Mouse (Mus musculus) hindlimb bud, embryonic 11.5 days (tissue): ENCODE measurements around the gene Tmem253.
"Not testable (repeated sequence)": the region's sequence is repeated elsewhere in the genome, so short reads cannot be mapped to it uniquely, and the experiment has no call there.

Source experiments
- DNase-seq: peaks from one replicate; pipeline ENCODE4 v3.0.0-alpha.2; 2012; ENCODE audit warnings: low read depth, low spot score; ENCODE audit errors: extremely low spot score

Tmem253 gene

DNA sequence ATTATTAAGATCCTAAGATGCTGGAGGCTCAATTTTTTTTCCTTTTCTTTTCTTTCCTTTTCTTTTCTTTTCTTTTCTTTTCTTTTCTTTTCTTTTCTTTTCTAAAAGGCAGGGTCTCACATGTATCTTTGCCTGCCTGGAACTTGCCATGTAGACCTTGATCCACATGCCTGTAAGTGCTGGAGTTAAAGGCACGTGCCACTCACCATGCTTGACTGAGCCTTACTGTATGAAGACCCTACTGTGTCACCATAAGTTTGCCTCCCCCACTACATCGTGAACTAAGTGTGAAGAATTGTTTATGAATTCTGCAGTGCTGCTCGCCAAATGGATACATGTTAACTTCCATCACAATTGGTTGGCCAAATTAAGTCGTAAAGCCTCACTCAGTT is 5.7 kb downstream of the Tmem253 start:
- DNase-seq = no peak

DNA sequence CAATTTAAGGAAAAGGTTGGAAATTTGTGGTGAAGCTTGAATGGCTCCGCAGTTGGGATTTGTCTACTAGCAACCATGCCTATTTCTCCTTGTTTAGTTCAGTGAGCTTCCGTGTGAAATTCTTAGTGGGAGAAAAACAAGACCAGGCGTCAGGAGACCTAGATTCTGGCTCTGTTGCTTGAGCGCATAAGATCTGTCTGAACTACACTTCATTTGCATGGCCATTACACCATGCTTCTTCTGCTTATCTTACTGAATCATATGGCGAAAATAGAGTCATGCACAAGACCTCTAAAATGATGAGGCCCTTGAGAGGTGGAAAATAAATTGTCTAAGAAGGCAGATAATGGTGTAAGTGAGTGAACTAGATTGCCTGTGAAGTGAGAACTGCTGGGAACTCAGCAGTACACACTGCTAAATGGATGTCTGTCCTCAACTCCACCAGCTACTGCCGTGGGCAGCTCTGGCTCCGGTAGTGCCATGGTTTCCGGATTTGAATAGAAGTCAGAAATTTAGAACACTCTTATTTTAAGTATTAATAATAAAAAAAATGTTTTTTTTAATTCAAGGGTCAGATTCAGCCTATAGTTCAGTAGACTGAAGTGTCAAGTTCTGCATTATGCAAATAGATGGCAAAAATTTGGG is 6.2 kb downstream of the Tmem253 start:
- DNase-seq = no peak

DNA sequence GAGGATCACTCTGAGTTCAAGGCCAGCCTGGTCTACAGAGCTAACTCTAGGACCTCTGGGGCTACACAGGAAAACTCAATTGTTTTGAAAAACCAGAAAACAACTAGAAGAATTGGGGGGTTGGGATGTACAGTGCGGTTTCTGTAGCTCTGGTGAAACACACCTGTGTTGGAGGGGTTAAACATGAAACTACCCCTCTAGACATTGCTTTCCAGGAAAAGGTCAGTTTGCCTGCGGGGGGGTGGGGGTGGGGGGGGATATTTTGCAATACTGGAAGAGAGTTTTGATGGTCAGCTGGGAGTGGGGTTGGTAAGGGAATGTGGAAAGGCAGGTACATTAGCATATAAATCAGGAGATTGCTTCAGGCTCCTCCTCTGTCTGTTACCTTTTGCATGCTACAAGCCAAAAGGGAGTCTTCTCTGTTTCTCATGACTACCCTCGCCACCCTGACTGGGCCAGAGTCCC is 6.8 kb downstream of the Tmem253 start:
- no peak for DNase-seq

DNA sequence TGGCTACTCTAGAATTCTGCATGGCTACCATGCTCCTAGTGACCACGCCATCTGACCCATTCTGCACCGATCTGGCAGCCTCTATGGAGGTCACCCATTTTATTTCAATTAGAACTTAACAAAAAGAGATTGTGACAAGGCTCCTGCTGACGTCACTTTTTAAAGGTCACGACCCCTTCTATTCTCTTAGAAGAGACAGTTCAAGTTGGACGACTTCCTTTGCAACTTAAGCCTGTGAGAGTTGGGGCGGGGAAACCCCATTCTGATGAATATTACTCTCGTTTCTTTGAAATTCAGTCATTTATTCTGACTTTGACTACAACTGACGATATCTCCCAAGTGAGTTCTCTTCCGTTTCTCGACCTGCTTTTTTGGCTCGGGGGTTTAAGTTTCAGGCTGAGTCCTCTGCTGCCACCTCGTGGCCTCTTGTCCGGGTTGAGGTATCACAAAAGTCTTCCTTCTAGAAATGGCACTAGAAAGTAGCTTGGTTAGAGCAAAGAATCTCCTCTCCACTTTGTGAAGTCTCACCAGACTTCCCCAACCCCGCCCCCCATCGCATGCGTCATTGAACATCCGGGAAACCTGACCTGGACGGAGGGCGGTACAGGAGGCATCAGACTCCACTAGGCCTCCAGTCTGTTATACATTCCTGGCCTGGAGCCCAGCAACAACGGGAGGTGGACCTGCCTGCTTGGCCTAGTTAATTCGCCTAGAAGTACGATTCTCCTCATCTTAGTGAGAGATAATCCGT is 7.4 kb downstream of the Tmem253 start:
- peak; percentile 76 for DNase-seq

DNA sequence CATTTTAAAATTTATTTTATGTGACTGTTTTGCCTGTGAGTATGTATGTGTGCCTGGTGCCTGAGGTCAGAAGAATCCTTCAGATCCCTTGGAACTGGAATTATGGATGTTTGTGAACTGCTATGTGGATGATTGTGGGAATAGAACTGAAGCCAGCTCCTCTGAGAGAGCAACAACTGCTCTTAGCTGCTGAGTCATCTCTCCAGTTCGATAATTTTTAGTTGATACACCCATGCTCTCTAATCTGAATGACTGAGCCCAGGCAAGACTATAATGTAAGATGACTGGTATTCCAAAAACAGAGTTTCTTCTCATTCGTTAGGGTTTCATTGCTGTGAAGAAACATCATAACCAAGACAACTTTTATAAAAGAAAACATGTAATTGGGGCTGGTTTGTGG is 8.7 kb downstream of the Tmem253 start:
- no peak for DNase-seq

DNA sequence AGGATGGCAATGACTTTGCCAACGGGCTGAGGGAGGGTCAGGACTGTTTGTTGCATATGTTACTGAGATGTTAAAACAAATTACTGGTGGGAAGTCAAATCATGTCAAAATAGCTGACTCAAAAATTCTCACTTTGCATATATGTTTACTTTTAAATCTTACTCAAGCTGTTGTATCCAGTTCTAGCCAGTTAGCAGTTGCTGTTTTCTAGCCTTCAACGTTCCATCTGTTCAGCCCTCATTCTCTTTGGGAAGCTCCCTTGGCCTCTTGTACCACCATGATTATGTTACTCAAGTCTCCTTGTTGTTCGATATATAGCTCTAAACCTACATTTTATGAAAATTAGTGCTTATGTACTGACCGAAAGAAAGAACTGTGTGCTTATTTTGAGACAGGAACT is 10.9 kb downstream of the Tmem253 start:
- no peak for DNase-seq

DNA sequence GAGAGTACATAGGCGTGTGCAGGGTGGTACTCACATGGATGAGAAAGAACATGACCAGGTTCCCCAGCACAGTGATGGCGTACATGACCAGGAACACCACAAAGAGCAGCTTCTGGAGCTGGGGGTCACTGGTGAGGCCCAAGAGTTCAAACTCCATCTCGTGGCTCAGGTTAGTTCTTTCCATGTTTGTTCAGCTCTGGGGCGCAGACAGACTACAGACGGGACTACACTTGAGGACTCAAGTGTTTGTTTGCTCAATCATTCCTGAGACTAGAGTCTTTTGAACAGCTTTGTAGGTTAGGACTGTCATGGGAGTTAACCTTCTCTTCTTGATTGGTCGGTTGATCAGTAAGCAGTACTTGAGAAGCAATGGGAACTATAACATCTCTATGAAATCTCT is 20.5 kb downstream of the Tmem253 start:
- DNase-seq = no peak

DNA sequence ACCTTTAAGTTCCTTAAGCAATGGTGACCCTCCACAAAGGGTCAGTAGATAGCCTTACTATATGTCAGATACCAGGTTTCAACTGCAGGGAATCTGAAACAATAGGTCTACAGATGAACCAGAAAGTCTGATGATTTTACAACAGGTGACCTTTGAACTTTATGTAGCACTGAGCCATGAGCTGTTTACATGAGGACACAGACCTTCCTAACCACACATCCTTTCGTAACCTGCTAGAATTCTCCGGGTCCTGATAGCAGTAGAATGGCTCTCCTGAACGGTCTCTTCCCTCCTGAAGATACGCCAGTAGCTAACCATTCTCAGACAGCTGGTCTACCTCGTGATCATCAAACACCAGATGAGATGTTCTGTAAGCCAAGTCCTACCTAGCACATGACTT is 23.9 kb downstream of the Tmem253 start:
- DNase-seq = no peak

DNA sequence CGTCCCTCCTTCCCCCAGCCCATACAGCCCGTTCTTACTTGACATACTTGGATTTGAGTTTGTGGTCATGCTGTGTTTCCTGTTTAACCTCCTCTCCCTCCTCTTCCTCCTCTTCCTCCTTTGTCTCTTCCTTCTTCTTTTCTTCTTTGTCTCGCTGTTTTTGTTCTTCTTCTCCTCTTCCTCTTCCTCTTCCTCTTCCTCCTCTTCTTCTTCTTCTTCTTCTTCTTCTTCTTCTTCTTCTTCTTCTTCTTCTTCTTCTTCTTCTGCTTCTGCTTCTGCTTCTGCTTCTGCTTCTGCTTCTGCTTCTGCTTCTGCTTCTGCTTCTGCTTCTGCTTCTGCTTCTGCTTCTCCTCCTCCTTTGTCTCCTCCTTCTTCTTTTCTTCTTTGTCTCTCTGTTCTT is 26.9 kb downstream of the Tmem253 start, which contains the start of gene Olfr221:
TSS of gene Olfr221 (minus strand) at position 101 of the 400 bp plus-strand sequence.
- DNase-seq = not testable (repeated sequence)

DNA sequence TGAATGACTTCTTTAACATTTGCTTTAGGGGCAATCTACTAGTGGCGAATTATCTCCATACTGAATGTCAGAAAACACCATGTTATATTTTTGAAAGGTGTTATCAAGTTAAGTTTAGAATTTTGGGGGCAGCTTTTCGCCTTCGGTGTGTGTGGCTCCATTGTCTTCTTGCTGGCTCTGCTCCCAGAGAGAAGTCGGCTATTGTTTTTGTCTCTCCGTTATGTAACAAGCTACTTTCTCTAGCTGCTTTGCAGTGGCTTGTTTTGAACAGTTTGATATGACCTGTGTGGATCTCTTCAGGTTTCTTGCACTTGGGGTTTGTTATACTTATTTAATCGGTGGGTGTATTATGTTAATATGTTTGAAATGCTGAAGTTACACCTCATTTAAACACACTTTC is 28.0 kb downstream of the Tmem253 start:
- DNase-seq = no peak

DNA sequence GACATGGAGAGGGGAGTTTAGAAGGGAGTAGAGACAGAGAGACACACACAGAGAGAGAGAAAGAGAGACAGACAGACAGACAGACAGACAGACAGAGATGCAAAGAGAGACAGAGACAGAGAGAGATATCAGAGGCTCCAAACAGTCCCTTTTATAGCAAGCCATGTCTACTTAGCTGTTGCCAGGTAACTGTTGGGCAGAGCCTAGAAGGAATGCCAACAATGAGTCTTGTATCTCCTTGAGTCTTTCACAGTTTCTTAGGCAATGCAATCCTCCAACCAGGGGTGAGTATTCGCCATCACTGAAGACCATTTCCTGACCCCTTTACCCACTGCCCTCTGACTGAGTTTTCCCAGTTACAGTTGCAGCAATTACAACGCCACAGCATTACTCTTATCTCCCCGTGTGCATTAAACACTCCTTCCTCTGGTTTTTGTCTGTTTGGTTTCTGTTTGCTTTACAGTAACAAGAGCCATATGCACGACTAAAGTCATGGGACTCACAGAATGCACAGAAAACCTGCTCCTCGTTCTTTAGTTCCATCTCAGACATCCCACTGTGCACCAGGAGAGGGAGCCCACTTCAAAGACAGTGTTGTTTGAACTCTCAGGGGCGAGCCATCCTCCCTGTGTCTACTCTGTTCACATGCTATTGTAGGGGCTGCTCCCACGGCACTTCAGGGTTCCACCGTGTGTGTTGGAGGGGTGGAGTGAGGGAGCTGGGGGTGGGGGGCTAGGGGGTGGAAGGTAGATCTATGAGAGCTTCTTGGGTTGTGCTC is 29.6 kb downstream of the Tmem253 start:
- no peak for DNase-seq

DNA sequence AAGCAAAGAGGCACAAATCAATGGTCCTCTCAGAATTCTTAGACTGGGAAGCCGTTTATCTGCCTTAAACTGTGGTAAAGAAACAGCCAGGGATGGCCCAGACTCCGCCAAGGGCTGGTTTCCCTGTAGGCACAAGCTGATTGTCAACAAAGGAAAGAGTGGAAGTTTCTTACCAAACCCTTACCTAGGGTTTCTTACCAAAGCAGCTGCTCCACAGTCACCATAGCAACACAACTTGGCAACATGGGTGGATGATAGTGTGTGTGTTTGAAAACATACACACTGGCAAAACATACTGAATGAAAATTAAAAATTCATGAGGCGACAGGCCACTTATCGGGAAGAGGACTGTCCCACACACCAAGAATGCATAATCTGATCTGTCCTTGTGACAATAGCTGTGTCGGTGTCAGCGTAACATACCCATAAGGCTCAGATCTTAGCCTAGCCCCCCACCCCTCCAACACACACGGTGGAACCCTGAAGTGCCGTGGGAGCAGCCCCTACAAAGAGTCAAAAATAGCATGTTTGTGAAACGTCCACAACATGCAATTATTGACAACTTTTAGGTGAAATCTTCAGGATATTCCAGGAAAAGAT is 30.6 kb downstream of the Tmem253 start:
- DNase-seq = no peak

DNA sequence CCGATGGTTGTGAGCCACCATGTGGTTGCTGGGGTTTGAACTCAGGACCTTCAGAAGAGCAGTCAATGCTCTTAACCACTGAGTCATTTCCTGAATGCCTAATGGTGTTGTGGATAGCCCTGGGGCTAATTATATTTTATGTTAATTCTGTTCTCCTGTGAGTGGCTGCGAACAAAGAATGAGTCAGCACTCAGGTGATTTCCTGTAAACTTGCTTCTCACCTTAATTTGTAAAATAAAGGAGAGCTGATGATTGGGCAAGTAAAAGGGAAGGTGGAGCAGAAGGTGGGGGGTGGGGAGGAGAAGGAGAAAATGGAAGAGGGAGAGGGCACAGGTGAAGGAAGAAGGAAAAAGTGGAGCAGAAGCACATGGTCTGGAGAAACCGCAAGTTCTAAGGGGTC is 37.3 kb downstream of the Tmem253 start:
- DNase-seq = not testable (repeated sequence)

DNA sequence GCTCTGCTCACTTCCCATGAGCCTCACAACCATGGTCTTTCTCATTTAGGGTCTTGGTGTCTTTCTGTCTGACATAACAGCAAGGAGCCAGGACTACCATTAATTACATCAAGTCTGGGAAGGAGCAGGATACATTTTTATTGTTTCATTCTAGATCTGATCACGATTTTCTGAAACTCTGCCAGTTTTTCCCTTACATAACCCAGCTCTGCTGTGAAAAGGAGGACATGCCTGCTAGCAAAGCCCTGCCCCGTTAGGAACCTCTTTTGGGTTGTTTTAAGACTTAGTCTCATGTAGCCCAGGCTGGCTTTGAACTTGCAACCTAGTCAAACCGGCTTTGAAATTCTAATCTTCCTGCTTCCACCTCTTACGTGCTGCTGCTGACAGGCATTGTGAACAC is 44.5 kb downstream of the Tmem253 start:
- DNase-seq = no peak

DNA sequence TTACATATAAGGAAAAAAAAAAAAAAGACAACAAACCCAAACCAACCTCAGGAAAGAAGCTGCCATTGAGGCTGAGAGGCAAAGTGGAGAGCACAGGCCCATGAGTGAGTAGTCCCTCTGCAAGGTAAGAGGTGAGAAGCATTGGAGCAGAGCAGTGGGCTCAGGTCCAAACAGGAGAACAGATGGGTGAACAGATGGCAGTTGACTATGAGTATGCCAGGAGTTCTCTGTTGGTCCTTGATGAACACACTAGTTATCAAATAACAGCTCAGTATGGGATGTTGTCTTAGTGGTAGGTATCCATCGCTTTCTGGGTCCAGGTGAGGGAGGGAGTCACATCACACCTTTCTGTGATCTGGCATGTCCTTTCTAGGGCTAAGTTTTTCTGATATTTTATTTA is 45.3 kb downstream of the Tmem253 start:
- DNase-seq = no peak

DNA sequence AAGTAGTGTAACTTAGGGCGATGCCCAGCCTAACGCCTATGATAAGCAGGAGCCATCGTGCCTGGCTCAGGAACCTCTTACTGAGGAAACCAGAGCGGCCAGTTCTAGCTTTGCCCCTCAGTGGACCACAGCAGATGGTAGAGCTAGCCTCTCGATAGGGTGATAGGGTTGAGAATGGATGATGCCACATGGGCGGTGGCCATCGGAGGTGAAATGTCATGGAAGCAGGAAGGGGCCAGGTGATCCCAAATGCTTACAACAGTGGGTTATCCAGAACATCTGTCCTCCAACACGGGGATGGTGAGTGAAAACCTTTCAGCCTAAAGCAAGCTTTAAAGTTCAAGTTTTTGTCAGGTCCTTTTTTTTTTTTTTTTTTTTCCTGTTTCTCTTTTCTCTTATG is 46.3 kb downstream of the Tmem253 start:
- no peak for DNase-seq

DNA sequence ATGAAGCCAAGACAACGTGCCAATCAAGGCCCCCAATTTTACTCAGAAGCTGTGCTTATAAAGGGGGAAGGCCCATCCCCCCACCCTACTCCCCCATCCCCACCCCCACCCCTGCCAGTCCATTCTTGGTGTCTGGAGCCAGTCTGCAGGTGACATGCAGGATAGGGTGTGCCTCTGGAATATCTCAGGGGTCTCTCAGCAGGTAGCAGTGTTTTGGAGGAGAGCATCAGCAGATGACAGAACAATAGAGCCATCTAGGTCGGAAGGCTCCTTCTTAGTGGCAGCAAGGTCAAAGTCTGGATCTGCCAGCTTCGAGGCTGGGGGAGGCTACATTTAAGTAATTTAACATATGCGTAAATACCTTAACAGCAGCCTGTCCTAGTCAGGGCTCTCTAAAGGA is 50.7 kb downstream of the Tmem253 start:
- no peak for DNase-seq
